Mouse (Mus musculus) heart, postnatal 25 days (tissue): ENCODE data around the gene Gm49403. TPM values are rescaled to one million over a fixed set of nuclear protein-coding genes. Genes with fewer than 3 reads are reported as not detected.
"Not testable (repeated sequence)": the region's sequence is repeated elsewhere in the genome, so short reads cannot be mapped to it uniquely, and the experiment has no call there.

Source experiments
- DNase-seq: peaks from one replicate; pipeline ENCODE4 v3.0.0; 2022; ENCODE audit warnings: low spot score
- intact Hi-C: fragments of 180-260 bp; cut with DNase I; formaldehyde crosslinking; loops from one replicate; pipeline ENCODE4 v1.15.1; 2025
- total RNA-seq, 2 experiments: library from RNA; stranded (reverse); gene quantifications; 2 replicates each; pipeline ENCODE4 v1.2.3; 2021

Gene Gm49403
- total RNA-seq: not detected

- intact Hi-C loops: no loop called here
Measured at GRCm38 (mm10) chr19:8883616-8884015, at the start of gene Gm49403, which contains the start of gene Lbhd1. Gene Gm49403, plus strand, starts transcription at chr19:8883930. Gene Lbhd1, plus strand, starts transcription at chr19:8883732.

GRCm38 (mm10) chr19:8836327-8836726 is 47.4 kb upstream of the Gm49403 start:
- intact Hi-C loops: not testable (repeated sequence)

More at GRCm38 (mm10) chr19:8883616-8884015, at the start of gene Gm49403, which contains the start of gene Lbhd1:
- no peak for DNase-seq

GRCm38 (mm10) chr19:8837251-8837791 is 46.4 kb upstream of the Gm49403 start, which contains the start of gene Bscl2:
Gene Bscl2, plus strand, starts transcription at chr19:8837467.
- intact Hi-C loops: no loop called here

More at GRCm38 (mm10) chr19:8836327-8836726, 47.4 kb upstream of the Gm49403 start:
- not testable (repeated sequence) for DNase-seq

GRCm38 (mm10) chr19:8838041-8838730 is 45.5 kb upstream of the Gm49403 start:
- no peak for DNase-seq
- intact Hi-C loops: no loop called here

More at GRCm38 (mm10) chr19:8837251-8837791, 46.4 kb upstream of the Gm49403 start, which contains the start of gene Bscl2:
- peak; percentile 66 for DNase-seq

- intact Hi-C loops: no loop called here
- DNase-seq: no peak
Measured at GRCm38 (mm10) chr19:8839103-8839907, 44.4 kb upstream of the Gm49403 start, which contains the start of gene Gng3. Gene Gng3, minus strand, starts transcription at chr19:8839194.

GRCm38 (mm10) chr19:8839908-8840791 is 43.6 kb upstream of the Gm49403 start:
- peak; percentile 70 for DNase-seq
- intact Hi-C loops: loop anchor here (5.0 kb wide), 2 partner anchors 47 to 272 kb away; partner anchors contain the start of genes 1810009A15Rik and Gm49416

- intact Hi-C loops: loop anchor here (5.0 kb wide), 2 partner anchors 46 to 271 kb away; partner anchors contain the start of genes 1810009A15Rik and Gm49416
- no peak for DNase-seq
Measured at GRCm38 (mm10) chr19:8841012-8841411, 42.7 kb upstream of the Gm49403 start.

- DNase-seq: no peak
- intact Hi-C loops: loop anchor here (5.0 kb wide), 2 partner anchors 44 to 269 kb away; partner anchors contain the start of genes 1810009A15Rik and Gm49416
Measured at GRCm38 (mm10) chr19:8842961-8843360, 40.8 kb upstream of the Gm49403 start.

GRCm38 (mm10) chr19:8844371-8845129 is 39.2 kb upstream of the Gm49403 start:
- peak; percentile 28 for DNase-seq
- intact Hi-C loops: loop anchor here (2.0 to 5.0 kb wide), 3 partner anchors 24 to 268 kb away; partner anchors contain the start of genes 1810009A15Rik and Gm49416

- intact Hi-C loops: no loop called here
- no peak for DNase-seq
Measured at GRCm38 (mm10) chr19:8848356-8848755, 35.4 kb upstream of the Gm49403 start.

GRCm38 (mm10) chr19:8850402-8850901 is 33.3 kb upstream of the Gm49403 start, which contains the start of gene Lrrn4cl:
Gene Lrrn4cl, plus strand, starts transcription at chr19:8850768.
- intact Hi-C loops: no loop called here
- DNase-seq: peak; percentile 44

GRCm38 (mm10) chr19:8851639-8852038 is 32.1 kb upstream of the Gm49403 start:
- intact Hi-C loops: no loop called here

GRCm38 (mm10) chr19:8852236-8852928 is 31.3 kb upstream of the Gm49403 start:
- DNase-seq: peak; percentile 19
- intact Hi-C loops: no loop called here

More at GRCm38 (mm10) chr19:8851639-8852038, 32.1 kb upstream of the Gm49403 start:
- DNase-seq: no peak

- intact Hi-C loops: no loop called here
- no peak for DNase-seq
Measured at GRCm38 (mm10) chr19:8853117-8853516, 30.6 kb upstream of the Gm49403 start.

- DNase-seq: no peak
- intact Hi-C loops: no loop called here
Measured at GRCm38 (mm10) chr19:8857689-8858088, 26.0 kb upstream of the Gm49403 start.

- intact Hi-C loops: loop anchor here (1.0 kb wide), 1 partner anchor 251 kb away; no protein-coding TSS in a partner anchor
Measured at GRCm38 (mm10) chr19:8859018-8859417, 24.7 kb upstream of the Gm49403 start.

GRCm38 (mm10) chr19:8864265-8864664 is 19.5 kb upstream of the Gm49403 start:
- no peak for DNase-seq
- intact Hi-C loops: no loop called here

More at GRCm38 (mm10) chr19:8859018-8859417, 24.7 kb upstream of the Gm49403 start:
- no peak for DNase-seq
